Mouse (Mus musculus) layer of hippocampus, postnatal 10 days (tissue): ENCODE measurements at regions not wholly inside any gene's neighbourhood (a gene's known extent, or its start where the extent isn't known, plus 50 kb on each side); places are given as distances from the start of the nearest gene placed in this dataset.

Experiments used
- DNase-seq, 2 experiments: peaks; one replicate each; pipeline ENCODE4 v3.0.0; 2021; ENCODE audit warnings: low spot score in 2 of 2
- microRNA-seq, 2 experiments: library from miRNA; unstranded; fragments of <30 nt; microRNA quantifications; one replicate each; pipeline ENCODE4 v1.2.0; 2021

DNA sequence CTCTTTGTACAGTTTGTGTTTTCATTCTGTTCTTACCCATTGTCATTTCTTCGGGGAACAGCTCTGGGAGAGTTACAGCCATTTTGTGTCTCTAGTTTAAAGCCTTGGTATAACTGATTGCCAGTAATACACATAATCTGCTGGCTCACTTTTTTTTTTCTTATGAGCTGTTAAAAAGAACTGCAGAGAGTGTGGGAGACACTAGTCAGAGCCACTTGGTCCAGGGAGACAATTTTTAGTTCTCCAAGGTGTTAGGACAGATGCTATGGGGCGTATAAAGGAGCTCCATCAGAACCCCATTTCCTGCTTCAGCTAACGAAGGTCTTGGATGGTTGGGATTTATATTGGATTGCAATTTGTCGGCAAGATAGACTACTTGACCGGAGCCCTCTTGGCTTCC lies 93.6 kb upstream of the Pmfbp1 start:
- no peak for DNase-seq

GRCm38 (mm10) chr8:109407913-109408312 lies 85.9 kb upstream of the Pmfbp1 start:
- peak in 1 of 2 experiments; percentile 15 for DNase-seq

DNA sequence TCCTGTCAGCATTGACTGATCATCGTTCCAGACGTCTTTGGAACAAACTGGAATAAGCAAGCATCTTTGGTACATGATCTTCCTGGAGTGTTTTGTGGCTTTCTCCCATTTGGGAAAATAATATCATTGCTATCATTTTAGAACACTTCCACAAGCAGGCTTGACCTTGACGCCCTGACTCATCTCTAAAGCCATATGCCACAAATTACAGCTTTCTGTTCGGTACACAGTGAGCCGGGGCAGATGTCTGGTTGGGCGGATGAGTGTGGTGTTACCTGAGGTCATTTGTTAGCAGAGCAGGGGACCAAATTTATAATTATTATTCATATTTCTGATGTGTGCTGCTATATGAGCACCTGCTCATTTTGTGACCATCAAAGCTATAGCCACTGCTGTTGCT lies 83.3 kb upstream of the Pmfbp1 start:
- DNase-seq = no peak

DNA sequence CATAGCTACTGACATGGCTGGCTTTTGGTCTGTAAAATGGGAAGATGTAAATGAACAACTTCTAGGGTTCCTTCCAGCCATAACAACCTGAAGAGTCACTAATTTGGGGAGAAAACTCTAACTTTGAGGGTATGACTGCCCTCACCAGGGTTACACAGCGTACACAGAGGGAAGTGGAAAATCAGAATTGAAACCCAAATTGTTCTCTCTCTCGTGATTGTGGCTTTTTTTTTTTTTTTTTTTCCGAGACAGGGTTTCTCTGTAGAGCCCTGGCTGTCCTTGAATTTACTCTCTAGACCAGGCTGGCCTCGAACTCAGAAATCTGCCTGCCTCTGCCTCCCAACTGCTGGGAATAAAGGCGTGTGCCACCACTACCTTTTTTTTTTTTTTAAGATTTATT lies 80.4 kb upstream of the Pmfbp1 start:
- DNase-seq = no peak

DNA sequence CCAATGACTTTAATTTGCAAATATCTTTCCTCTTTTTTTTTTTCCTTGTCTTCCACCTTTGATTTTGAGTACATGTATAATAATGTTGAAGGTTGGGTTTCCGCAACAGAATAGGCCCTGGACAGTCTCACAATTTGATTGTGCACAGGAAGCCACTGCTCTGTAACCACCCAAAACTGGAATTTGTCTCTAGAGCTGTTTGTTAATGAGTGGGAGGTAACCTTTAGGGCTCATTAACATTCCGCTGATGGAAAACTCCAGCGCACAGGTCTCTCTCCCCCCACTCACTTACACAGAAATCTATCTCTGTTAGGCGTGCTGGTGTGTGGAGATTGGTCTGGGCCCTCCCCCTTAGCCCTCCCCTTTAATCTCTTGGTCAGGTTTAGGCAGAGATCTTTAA lies 78.5 kb upstream of the Pmfbp1 start:
- no peak for DNase-seq

DNA sequence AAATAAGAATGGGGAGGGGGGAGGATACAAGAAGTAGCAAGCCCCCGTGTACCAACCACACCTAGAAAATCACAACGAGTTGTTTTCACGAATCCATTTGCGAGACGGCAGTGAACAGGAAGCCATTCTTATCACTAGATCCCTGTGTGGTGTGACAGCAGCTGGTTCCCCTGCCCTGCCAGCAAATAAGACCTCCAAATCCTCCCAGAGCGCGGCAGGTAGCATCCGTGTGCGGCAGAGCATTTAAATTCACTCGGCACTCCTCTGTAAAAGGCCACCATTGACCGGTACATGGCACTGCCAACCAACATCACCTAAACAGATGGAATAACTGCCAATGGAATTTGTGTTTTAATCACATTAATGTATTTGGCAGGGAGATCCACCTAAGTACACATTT lies 77.9 kb upstream of the Pmfbp1 start:
- DNase-seq = no peak

DNA sequence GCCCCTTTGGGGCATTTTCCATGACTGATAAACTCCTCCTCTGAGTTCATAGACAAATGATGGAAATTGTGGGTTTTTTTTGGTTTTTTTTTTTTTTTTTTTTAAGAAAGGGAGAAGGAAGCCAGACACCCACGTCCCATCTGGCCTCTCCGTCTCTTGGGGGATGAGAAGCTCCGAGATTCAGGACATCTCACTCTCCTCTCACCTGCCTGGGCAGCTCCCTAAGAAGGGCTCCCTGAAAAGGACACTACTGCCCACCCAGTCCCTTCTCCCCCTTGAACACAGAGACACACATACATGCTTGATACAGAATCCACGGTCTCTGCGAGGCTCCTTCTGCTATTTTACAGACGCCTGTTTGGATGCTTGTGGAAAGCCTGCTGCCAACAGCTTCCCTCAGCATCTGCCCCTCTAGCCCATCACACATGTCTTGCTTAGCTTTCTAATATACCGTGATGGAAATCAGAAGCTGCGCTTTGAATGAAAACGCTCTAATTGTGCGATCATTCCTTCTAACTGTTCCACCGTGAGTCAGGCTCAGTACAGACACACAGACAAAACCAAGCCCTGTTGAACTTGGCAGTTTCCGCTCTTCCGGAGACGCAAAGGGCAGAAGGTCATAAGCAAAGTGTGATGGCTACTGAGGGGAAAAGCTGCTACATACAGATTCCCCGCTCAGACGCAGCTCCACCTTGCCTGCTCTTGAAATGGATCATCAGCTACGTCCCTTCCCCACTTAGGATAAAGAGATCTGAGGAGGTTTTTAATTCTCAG lies 77.3 kb upstream of the Pmfbp1 start:
- DNase-seq = peak; percentile 16 to 34

DNA sequence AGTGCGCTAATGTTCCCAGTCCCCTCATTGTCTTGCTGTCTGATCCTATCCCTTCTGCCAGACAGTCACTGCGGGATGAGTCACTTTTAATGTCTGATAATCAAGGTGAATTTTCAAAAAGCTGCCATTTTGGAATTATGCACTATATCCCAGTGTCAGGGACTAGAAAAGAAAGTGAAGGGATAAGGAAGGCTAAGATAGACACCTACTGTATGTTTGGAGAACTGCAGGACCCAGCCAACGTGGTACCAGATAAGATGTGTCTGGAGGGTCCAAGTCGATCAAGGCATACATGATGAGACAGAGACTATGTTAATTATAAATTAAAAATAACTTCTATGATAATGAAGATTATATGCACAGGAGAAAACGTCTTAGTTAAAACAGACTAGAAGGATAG lies 76.6 kb upstream of the Pmfbp1 start:
- DNase-seq = peak; percentile 60 to 74

DNA sequence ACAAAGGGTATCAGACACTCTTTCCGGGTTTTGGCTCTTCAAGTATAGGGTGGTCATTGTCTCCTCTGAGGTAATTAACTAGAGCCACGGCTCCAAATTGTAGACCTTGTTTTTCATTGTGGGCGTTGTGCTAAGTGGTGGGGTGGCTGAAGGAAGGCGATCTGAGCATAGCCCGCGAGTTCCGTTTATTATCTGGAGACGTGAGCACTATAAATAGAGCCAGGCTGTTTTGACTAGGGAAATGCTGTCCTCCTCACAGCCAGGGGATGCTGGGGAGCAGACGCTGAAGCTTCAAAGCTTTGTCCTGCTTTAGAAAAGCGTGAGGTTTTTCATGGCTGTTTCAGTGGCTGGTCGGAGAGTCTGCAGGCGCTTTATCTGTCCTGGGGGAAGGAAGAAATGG lies 75.9 kb upstream of the Pmfbp1 start:
- DNase-seq = peak; percentile 21 to 23

- DNase-seq = no peak
Measured at GRCm38 (mm10) chr8:109419029-109419596, 74.7 kb upstream of the Pmfbp1 start.

DNA sequence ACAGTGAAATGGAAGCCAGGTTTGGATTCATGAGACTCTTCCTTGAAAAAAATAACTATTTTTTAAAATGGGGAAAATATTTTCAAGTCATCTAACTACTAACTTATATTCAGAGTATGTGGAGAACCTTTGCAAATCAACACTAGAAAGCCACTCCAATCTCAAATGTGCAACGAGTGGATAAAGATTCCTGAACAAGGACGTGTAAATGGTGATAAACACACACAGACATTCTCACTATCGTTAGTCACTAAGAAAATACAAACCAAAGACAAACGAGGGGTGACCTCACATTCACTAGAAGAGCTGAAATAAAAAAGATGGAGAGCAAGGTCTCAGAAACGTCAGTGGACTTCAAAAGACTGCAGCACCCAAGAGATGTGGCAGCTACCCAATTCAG lies 69.8 kb upstream of the Pmfbp1 start:
- no peak for DNase-seq

- DNase-seq = no peak
Measured at GRCm38 (mm10) chr8:109428551-109428950, 65.3 kb upstream of the Pmfbp1 start.

DNA sequence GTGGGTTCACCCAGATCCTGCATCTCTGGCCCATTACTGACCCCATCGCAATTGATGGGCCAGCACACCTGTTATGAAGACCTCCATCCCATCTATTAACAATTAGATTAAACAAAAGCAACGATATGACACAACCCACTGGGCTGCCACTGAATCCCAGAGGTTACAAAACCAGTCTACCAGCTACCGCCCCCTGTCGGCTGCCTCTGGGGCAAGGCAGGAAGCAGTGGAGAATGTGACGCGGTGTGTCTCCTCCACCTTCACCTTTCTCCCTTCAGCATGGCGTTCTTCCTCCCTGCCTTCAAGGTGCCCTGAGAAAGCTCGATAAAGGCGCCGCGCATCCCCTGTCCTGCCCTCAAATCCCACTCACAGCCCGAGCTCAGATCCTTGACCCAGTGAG lies 59.3 kb upstream of the Pmfbp1 start:
- DNase-seq = no peak

DNA sequence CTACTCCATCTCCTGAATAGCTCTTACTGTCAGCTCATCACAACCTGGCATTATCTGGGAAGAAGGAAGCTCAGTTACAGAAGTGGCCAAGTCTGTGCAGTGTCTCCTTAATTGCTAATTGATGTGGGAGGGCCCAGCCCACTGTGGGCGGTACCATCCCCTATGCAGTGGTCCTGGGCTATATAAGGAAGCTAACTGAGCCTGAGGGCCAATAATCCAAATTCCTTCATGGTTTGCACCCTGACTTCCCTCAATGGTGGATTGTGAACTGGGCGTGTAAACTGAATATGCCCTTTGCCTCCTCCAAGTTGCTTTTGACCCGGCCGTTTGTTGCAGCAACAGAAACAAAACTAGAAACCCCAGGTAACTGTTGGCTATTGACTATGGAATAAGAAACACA lies 57.8 kb upstream of the Pmfbp1 start:
- no peak for DNase-seq

DNA sequence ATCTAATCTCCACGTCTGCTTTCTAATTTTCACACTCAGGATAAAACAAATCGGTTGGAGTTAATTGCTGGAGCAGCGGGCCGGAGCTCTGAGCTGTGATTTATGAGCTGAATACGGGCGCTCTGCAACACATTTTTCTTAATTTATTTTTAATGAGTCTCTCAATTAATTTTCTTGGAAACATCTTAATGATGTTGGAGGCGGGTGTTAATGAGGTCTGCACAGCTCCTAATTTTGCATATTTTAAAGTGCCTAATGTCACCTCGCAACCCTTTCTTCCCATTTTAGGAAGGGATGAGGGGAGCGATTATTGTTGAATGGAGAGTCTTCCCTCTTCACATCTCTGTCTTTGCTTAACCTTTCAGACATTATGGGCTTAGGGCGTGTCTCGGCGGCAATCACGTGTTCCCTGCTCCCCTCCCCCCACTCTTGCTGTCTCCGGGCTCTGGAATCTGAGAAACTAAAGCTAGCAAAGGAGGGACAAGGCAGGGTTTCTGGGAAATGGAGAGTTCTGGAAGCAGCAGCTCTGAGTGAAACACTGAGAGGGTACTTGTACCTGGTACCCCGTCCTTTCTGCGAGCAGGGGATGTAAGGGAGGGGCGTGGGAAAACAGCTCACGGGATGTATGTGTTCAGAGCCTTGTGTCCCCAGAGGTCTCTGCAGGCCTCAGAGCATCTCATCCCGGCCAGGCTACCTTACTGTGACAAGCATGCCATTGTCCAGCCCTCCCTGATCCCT lies 56.8 kb upstream of the Pmfbp1 start:
- peak; percentile 54 to 56 for DNase-seq

DNA sequence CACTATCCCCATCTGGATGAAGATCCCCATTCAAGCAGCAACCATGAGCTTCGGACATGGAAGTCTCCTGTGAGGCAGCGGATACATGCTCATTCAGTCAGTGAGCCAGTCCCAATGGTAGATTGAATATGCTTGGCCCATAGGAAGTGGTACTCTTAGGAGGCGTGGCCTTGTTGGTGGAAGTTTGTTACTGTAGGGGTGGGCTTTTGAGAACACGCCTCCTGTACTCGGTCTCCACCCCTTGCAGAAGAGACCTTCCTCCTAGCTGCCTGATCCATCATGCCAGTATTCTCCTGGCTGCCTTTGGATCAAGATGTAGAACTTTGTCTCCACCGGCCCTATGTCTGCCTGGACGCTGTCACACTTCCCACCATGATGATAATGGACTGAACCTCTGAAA lies 55.3 kb upstream of the Pmfbp1 start:
- no peak for DNase-seq

Small RNAs in the stretch of these regions (microRNA-seq; reads per million reads assigned to microRNA genes)
- gene Gm23163 = 0 reads per million in 2 experiments
